Mouse (Mus musculus): ENCODE measurements at regions not wholly inside any gene's neighbourhood (a gene's known extent, or its start where the extent isn't known, plus 50 kb on each side); places are given as distances from the start of the nearest gene placed in this dataset.
"Not testable (repeated sequence)": the region's sequence is repeated elsewhere in the genome, so short reads cannot be mapped to it uniquely, and the experiment has no call there.

DNA sequence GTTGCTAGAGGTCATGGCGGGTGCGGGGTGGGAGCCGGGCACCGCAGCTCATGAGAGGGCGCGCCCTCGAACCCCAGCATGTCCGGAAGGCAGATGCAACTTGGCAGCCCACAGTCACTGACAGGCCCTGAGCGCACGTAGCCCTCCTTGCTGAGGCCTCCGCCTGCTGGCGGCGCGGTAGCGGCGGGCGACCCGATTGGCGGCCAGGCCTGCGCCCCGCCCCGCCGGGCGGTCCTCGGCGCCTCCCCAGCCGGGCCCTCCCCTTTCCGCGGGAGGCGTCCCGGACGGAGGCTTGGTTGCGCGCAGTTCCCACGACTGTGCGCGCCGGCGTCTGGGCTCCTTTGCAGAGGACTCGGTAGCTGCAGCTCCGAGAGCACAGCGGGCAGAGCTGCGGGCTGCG is 301.9 kb downstream of the Hpcal1 start:
- DNase-seq = peak; percentile 8
- intact Hi-C loops (cut with DNase I; ENCODE audit: low total_unique reads) = not testable (repeated sequence)

DNA sequence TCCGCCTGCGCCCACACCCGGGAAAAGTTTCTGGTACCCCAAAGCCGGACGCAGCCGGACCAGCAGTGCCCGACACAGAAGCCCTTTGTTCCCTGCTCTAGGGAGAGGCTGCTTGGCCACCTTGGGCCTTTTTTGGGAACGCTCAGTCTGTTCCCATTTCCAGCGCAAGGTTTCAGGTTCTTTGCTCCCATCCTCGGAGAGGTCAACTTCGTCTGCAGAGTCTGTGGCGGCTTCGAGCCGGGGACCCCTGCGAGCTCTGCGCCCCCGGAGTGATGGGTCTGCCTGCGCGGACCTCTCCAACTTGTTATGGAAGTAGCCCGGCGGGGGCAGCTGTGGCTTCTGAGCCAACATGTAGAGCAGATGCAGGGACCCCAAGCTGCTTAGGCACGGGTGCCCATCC is 302.7 kb downstream of the Hpcal1 start:
- intact Hi-C loops (cut with DNase I; ENCODE audit: low total_unique reads); DNase-seq: not testable (repeated sequence)

Measured in gastrocnemius, postnatal 14 days (tissue).